Mouse (Mus musculus): ENCODE measurements around the gene Pom121l2.

Gene Pom121l2

GRCm38 (mm10) chr13:21993957-21994738 is 13.2 kb downstream of the Pom121l2 start:
- in situ Hi-C loops (cut with MboI, MseI): no loop called here

GRCm38 (mm10) chr13:21994896-21995295 is 13.9 kb downstream of the Pom121l2 start:
- in situ Hi-C loops (cut with MboI, MseI): no loop called here

DNA sequence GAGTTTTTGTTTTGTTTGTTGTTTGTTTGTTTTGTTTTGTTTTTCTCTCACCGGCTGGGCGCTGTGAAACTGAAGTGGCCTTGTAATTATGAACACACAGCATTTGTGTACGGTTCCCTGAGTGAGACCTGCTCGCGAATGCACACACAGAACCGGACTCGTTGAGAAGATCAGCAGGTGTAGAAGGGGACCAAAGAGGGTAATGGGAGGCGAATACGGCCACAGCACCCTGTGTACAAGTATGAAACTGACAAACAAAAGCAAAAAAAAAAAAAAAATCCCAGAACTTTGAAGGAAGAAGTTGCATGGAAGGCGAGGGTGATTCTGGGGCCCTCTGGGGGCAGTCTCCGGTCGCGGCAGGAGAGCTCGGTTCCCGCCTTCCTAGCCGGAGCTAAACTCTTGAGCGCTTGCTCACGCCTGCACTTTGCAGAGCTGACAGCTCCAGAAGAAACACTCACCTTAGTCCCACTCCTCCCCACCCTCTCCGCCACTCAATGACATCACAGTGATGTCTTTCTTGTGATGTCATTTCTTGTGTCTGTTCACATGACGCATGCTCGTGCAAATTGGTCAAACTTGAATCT is 14.4 kb downstream of the Pom121l2 start:
- in situ Hi-C loops (cut with MboI, MseI): no loop called here

- in situ Hi-C loops (cut with MboI, MseI): no loop called here
Measured at GRCm38 (mm10) chr13:21996101-21996839, 15.3 kb downstream of the Pom121l2 start.

GRCm38 (mm10) chr13:21996840-21997185 is 15.8 kb downstream of the Pom121l2 start:
- in situ Hi-C loops (cut with MboI, MseI): no loop called here

DNA sequence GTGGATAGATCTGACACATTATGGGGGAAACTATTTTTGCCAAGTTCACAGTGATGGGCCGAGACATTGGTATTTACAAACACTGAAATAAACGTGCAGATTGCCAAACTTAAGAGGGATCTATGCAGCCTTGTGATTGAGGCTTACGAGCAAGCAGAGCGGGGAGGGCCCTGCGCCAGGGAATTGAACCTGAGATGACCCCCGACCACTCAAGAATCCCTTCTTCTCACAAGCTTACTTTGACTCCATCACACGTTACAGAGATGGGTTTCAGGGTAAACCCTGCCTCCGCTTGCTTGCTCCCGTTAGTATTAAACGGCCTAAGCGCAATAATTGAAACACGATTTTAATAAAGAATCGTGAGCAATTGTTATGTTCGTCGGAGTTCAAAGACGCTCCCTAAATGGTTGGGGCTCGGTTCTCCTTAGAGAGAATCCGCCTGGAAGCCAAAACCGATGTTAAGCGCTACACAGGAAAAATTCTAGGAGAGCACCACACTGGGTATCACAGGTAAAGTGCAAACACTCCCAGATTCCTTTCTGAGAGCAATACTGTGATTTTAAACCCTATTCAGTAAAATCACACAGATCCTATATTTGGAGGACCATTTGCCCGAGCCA is 16.3 kb downstream of the Pom121l2 start:
- in situ Hi-C loops (cut with MboI, MseI): no loop called here

DNA sequence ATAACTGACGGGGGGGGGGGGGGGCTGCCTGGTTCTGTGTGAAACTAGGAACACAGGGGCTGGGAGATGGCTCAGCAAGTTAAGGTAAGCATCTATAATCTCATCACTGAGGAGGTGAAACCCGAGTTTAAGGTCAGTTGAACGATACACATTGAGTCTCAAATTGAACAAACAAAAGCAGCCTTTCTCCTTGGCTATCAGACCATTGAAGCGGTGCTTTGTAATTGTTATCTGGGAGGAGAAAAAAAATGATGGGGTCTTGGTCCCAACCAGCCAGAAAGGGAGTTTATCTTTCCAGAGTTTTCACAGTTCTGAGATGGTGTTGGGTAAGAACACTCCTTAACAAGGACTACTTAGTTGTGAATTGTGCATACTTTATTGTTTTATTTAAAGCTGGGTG is 16.8 kb downstream of the Pom121l2 start:
- in situ Hi-C loops (cut with MboI, MseI): no loop called here

GRCm38 (mm10) chr13:21998412-21998811 is 17.4 kb downstream of the Pom121l2 start:
- in situ Hi-C loops (cut with MboI, MseI): no loop called here

GRCm38 (mm10) chr13:21999147-21999546 is 18.2 kb downstream of the Pom121l2 start:
- in situ Hi-C loops (cut with MboI, MseI): no loop called here

DNA sequence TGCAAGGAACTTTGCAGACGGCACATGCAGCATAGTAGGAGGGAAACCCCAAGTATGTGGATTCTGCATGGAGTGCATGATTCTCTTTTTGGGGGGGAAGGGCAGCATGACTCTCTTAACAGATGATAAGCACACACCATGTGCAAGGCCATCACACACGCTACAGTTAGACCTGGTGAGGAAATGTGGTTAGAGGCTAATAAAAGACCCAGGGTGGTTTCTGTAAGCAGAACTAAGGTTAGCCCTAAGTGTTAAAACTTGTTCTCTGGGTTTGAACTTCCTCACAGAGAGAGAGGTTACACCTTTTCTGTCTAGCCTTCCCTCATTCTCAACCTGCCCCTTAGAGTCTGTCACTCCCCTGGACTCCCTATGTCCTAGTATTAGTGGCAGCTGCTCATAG is 20.4 kb downstream of the Pom121l2 start:
- in situ Hi-C loops (cut with MboI, MseI): no loop called here

GRCm38 (mm10) chr13:22001823-22002222 is 20.8 kb downstream of the Pom121l2 start:
- in situ Hi-C loops (cut with MboI, MseI): no loop called here

GRCm38 (mm10) chr13:22005605-22006333 is 24.8 kb downstream of the Pom121l2 start:
- in situ Hi-C loops (cut with MboI, MseI): no loop called here

GRCm38 (mm10) chr13:22006334-22007120 is 25.5 kb downstream of the Pom121l2 start:
- in situ Hi-C loops (cut with MboI, MseI): no loop called here

- in situ Hi-C loops (cut with MboI, MseI): no loop called here
Measured at GRCm38 (mm10) chr13:22007121-22007510, 26.1 kb downstream of the Pom121l2 start.

- in situ Hi-C loops (cut with MboI, MseI): no loop called here
Measured at GRCm38 (mm10) chr13:22007872-22008271, 26.9 kb downstream of the Pom121l2 start.

DNA sequence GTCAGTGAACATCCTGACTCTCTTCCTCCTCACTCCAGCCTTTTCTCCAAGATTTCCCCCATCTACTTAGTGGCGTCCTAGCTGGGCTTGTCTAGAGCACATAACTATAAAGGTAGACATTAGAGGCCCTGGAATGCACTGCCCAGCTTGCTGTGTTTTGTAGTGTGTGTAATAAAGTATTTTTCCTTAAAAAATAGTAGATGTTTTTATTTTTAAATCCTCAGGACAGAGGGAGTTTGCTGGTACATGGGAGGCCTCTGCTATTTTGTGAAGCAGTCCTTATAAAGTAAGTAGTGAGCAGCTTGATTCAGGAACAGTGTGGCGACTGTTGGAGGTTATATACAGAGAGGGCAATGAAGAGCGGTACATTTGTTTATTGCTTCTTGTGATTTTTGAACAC is 27.7 kb downstream of the Pom121l2 start:
- in situ Hi-C loops (cut with MboI, MseI): no loop called here

GRCm38 (mm10) chr13:22009642-22010041 is 28.6 kb downstream of the Pom121l2 start, which contains the start of gene Prss16:
Prss16 (minus strand) TSS chr13:22009742.
- in situ Hi-C loops (cut with MboI, MseI): no loop called here

DNA sequence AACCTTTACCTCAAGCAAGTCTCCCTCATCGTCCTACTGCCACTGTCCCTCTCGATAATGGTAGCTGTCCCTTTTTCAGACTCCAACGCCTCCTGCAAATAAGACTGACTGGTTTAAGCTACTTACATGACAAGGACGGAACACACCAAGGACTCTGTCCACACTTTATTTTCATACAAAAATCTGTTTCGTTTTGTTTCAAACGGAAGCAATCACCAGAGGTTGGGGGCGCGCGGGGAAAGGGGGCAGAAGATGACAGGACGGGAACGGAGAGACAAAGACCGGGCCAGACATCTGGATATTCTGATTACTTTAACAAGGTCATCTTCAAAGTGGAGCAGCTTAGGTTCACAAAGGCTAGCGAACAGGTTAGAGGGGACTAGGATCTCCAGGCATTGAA is 32.7 kb downstream of the Pom121l2 start:
- in situ Hi-C loops (cut with MboI, MseI): no loop called here

GRCm38 (mm10) chr13:22014411-22014845 is 33.4 kb downstream of the Pom121l2 start:
- in situ Hi-C loops (cut with MboI, MseI): no loop called here

Data from regulatory T cell (primary cell).